Comparison of ENCODE assay signal across 17 mouse cellular contexts in the genomic region with DNA sequence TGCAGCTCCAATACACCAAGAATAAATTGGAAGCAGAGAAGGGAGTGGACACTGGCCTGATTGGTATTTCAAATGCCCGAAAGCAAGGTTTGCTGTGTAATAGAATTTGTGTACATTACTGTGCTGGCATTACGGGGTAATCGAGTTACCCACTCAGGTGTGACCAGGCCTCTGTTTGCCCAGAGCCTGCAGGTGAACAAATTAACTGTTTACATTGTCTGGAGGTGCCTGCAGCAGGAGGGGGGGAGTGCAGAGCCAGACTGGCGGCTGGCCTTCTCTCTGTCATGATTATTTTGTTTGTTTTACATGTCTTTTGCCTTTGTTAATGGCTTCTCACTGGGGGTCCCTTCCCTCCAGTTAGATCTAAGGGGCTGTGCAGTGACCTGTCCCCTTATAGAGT. TPM values are rescaled to one million over a fixed set of nuclear protein-coding genes. Genes with fewer than 3 reads are reported as not detected.
DNase-seq lines count a peak whose midpoint lies in the region; ATAC-seq and TF ChIP-seq lines count a peak whose summit lies in the region.
"Had no signal": no experiment of that assay in that cellular context is flagged by ENCODE, and none has a peak within 500 bp of the region (broad histone marks: within the 10 kb centered on the region; RNA-seq: fewer than 3 reads in every experiment).

No protein-coding gene starts in this region.

- no peak for DNase-seq in midbrain, embryonic 10.5 days (ENCODE audit: low spot score)
- DNase-seq in hindbrain, postnatal 0 days (ENCODE audit: low spot score): no peak
- DNase-seq in kidney, postnatal 10 days: peak; percentile 26
- no peak for DNase-seq in heart, adult 8-10 months (ENCODE audit: low spot score)
- DNase-seq in natural killer cell, adult 2 months (ENCODE audit: low spot score in 2 of 2): no peak
- DNase-seq: cerebellum, adult 11-12 months; gastrocnemius, adult 2 months; heart, adult 2 months; heart, postnatal 36 days; thymus, postnatal 14 days had no signal

- WGBS in midbrain, embryonic 10.5 days: 29% methylated on average over 4 of the region's 4 CpGs
- WGBS in midbrain, embryonic 16.5 days: 34% methylated on average over 4 of the region's 4 CpGs
- 40% methylated on average over 4 of the region's 4 CpGs for WGBS in hindbrain, postnatal 0 days
- WGBS in stomach, embryonic 16.5 days: 46% methylated on average over 4 of the region's 4 CpGs

- H3K9me3 ChIP-seq in midbrain, embryonic 10.5 days (replicated peaks): no peaks in the 10 kb centered on the region
- no peaks in the 10 kb centered on the region for H3K9me3 ChIP-seq in midbrain, embryonic 16.5 days (replicated peaks; ENCODE audit: control insufficient read depth, low read length, poor library complexity, severe bottlenecking)
- H3K9me3 ChIP-seq in hindbrain, postnatal 0 days (ENCODE audit: low read length): no peaks in the 10 kb centered on the region
- H3K9me3 ChIP-seq in stomach, embryonic 16.5 days (replicated peaks; ENCODE audit: control insufficient read depth, low read length): no peaks in the 10 kb centered on the region
- H3K9me3 ChIP-seq: embryonic facial prominence, embryonic 13.5 days; forebrain, embryonic 12.5 days; limb, embryonic 15.5 days had no signal

- no peak overlapping the region for H3K9ac ChIP-seq in midbrain, embryonic 16.5 days (ENCODE audit: low read depth, low read length)
- H3K9ac ChIP-seq in hindbrain, postnatal 0 days (replicated peaks; ENCODE audit: low read length): no peak overlapping the region
- no peak overlapping the region for H3K9ac ChIP-seq in stomach, embryonic 16.5 days (ENCODE audit: low read length)
- H3K9ac ChIP-seq: embryonic facial prominence, embryonic 13.5 days; forebrain, embryonic 12.5 days; limb, embryonic 15.5 days had no signal

- ATAC-seq in midbrain, embryonic 16.5 days: no peak
- ATAC-seq in hindbrain, postnatal 0 days: no peak
- ATAC-seq in stomach, embryonic 16.5 days (ENCODE audit: insufficient read depth, low FRiP score): peak; percentile 64; the same call in 1 of the 2 replicates
- ATAC-seq: activated CD4-positive, CD25-positive, alpha-beta regulatory T cell, adult 4 months had no signal

- TF ChIP-seq CTCF in hindbrain, postnatal 0 days (IDR thresholded peaks at IDR 0.05; ENCODE audit: low read depth): no peak

- H3K27me3 ChIP-seq in midbrain, embryonic 10.5 days (ENCODE audit: low read depth, poor library complexity, severe bottlenecking): peaks cover 15% of the 10 kb centered on the region
- peaks cover 3% of the 10 kb centered on the region; the same call in 1 of the 2 replicates for H3K27me3 ChIP-seq in midbrain, embryonic 16.5 days (ENCODE audit: control insufficient read depth, insufficient read depth, low read depth, low read length)
- no peaks in the 10 kb centered on the region for H3K27me3 ChIP-seq in hindbrain, postnatal 0 days (ENCODE audit: insufficient read depth, low read length)
- 0 out of 2 replicates have a peak, but pooled peaks cover 6% of the 10 kb centered on the region for H3K27me3 ChIP-seq in stomach, embryonic 16.5 days (ENCODE audit: control insufficient read depth, insufficient read depth, low read length)

- H3K27ac ChIP-seq in midbrain, embryonic 10.5 days (replicated peaks): peak overlapping the region; percentile 67
- no peak overlapping the region for H3K27ac ChIP-seq in midbrain, embryonic 16.5 days (ENCODE audit: low read length)
- 0 out of 2 replicates have a peak overlapping the region, but pooled peaks have one; percentile 26 for H3K27ac ChIP-seq in hindbrain, postnatal 0 days
- 0 out of 2 replicates have a peak overlapping the region, but pooled peaks have one; percentile 13 for H3K27ac ChIP-seq in stomach, embryonic 16.5 days (ENCODE audit: low read length)
- H3K27ac ChIP-seq: embryonic facial prominence, embryonic 13.5 days; forebrain, embryonic 12.5 days; gastrocnemius, adult 2 months; heart, adult 2 months; layer of hippocampus, adult 2 months; limb, embryonic 15.5 days had no signal

- peaks cover 83% of the 10 kb centered on the region for H3K4me1 ChIP-seq in midbrain, embryonic 10.5 days
- peaks cover 12% of the 10 kb centered on the region for H3K4me1 ChIP-seq in midbrain, embryonic 16.5 days (ENCODE audit: control insufficient read depth, insufficient read depth, low read length)
- H3K4me1 ChIP-seq in hindbrain, postnatal 0 days (ENCODE audit: insufficient read depth, low read length): peaks cover 18% of the 10 kb centered on the region
- H3K4me1 ChIP-seq in stomach, embryonic 16.5 days (ENCODE audit: control insufficient read depth, insufficient read depth, low read length): no peaks in the 10 kb centered on the region

- H3K4me2 ChIP-seq in midbrain, embryonic 16.5 days (ENCODE audit: low read length): no peak overlapping the region
- H3K4me2 ChIP-seq in hindbrain, postnatal 0 days (ENCODE audit: low read depth, low read length): no peak overlapping the region
- no peak overlapping the region for H3K4me2 ChIP-seq in stomach, embryonic 16.5 days (ENCODE audit: low read depth, low read length)
- H3K4me2 ChIP-seq: embryonic facial prominence, embryonic 13.5 days; forebrain, embryonic 12.5 days; limb, embryonic 15.5 days had no signal

- no peak overlapping the region for H3K4me3 ChIP-seq in midbrain, embryonic 10.5 days
- H3K4me3 ChIP-seq in midbrain, embryonic 16.5 days (ENCODE audit: low read depth, low read length): no peak overlapping the region
- no peak overlapping the region for H3K4me3 ChIP-seq in hindbrain, postnatal 0 days (ENCODE audit: low read length)
- H3K4me3 ChIP-seq in stomach, embryonic 16.5 days (replicated peaks; ENCODE audit: low read length): no peak overlapping the region
- H3K4me3 ChIP-seq: embryonic facial prominence, embryonic 13.5 days; forebrain, embryonic 12.5 days; gastrocnemius, adult 2 months; heart, adult 2 months; layer of hippocampus, adult 2 months; limb, embryonic 15.5 days had no signal

- H3K36me3 ChIP-seq in midbrain, embryonic 10.5 days: no peaks in the 10 kb centered on the region
- H3K36me3 ChIP-seq in midbrain, embryonic 16.5 days (ENCODE audit: control insufficient read depth, insufficient read depth, low read length): no peaks in the 10 kb centered on the region
- no peaks in the 10 kb centered on the region for H3K36me3 ChIP-seq in hindbrain, postnatal 0 days (ENCODE audit: insufficient read depth, low read length)
- no peaks in the 10 kb centered on the region for H3K36me3 ChIP-seq in stomach, embryonic 16.5 days (ENCODE audit: control insufficient read depth, insufficient read depth, low read length)
- H3K36me3 ChIP-seq: embryonic facial prominence, embryonic 13.5 days; forebrain, embryonic 12.5 days; limb, embryonic 15.5 days had no signal

RNA-seq across cellular contexts. Expression of a gene that starts 44.7 kb away (rescaled TPM):
- polyA plus RNA-seq in midbrain, embryonic 10.5 days (2016; fragmentation: Nextera tagmentation; extraction: Ambion mirVana): 27.6 and 33.0 TPM in 2 replicates
- 46.7 TPM in 2 replicates for polyA plus RNA-seq in midbrain, embryonic 16.5 days (2015; fragmentation: Nextera tagmentation; extraction: Ambion mirVana)
- 66.0 and 71.4 TPM in 2 replicates for total RNA-seq in hindbrain, postnatal 0 days (2014; rRNA removed)
- 36.5 and 40.9 TPM in 2 replicates for polyA plus RNA-seq in hindbrain, postnatal 0 days (2015; fragmentation: Nextera tagmentation; extraction: Ambion mirVana)
- 14.6 and 14.9 TPM in 2 replicates for polyA plus RNA-seq in stomach, embryonic 16.5 days (2015; fragmentation: Nextera tagmentation; extraction: Ambion mirVana)
- 10 to 100 TPM; 11.6 to 14.5 (median 12.9) TPM for total RNA-seq in heart, adult 8-10 months (2022)

RNA-seq across cellular contexts. Expression of a gene that starts 56.3 kb away (rescaled TPM):
- polyA plus RNA-seq in midbrain, embryonic 10.5 days (2016; fragmentation: Nextera tagmentation; extraction: Ambion mirVana): 193 and 198 TPM in 2 replicates
- 56.2 and 66.3 TPM in 2 replicates for polyA plus RNA-seq in midbrain, embryonic 16.5 days (2015; fragmentation: Nextera tagmentation; extraction: Ambion mirVana)
- 23.1 and 27.9 TPM in 2 replicates for total RNA-seq in hindbrain, postnatal 0 days (2014; rRNA removed)
- polyA plus RNA-seq in hindbrain, postnatal 0 days (2015; fragmentation: Nextera tagmentation; extraction: Ambion mirVana): 57.2 and 63.0 TPM in 2 replicates
- 67.5 and 75.1 TPM in 2 replicates for polyA plus RNA-seq in stomach, embryonic 16.5 days (2015; fragmentation: Nextera tagmentation; extraction: Ambion mirVana)
- 10 to 100 TPM; 30.9 to 33.4 (median 32.4) TPM for total RNA-seq in heart, adult 8-10 months (2022)
